Mouse (Mus musculus): ENCODE data around the gene Wiz. TPM values are rescaled to one million over a fixed set of nuclear protein-coding genes. Genes with fewer than 3 reads are reported as not detected.
A peak's percentile ranks its signal among the peaks of the same experiment; 100 is the strongest.

Wiz gene
- polyA plus RNA-seq, 1 experiment from 2014 or later, result 17.5 TPM

DNA sequence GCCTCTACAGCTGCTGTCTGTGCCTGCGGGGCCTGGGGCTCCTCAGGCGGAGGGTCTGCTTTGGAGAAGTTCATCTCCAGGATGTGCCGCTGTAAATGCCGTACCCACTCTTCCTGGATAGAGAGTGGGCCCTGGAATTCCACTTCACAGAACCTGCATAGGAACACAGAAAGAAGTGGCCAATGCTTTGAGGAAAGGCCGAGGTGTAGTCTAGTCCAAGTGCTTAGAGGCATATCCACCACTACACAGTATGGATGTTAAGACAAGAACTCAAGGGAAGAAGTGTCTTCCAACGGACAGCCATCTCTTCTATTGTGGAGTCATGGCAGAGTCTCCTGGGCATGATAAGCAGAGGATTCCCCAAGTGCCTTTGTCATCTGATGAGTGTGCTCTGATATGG, 34.2 kb downstream of the Wiz start:
- Histone ChIP-seq H3K4me2 (ENCODE audit: low read depth, low read length) (no peak overlapping the region), H3K4me3 (ENCODE audit: low read length) (no peak overlapping the region), H3K9me3 (ENCODE audit: control insufficient read depth, low read length) (no peaks in the 10 kb centered on the region), H3K27ac (ENCODE audit: low read length) (no peak overlapping the region), H3K9ac (ENCODE audit: low read depth, low read length) (no peak overlapping the region), H3K4me1 (ENCODE audit: control insufficient read depth, insufficient read depth, low read length) (no peaks in the 10 kb centered on the region), H3K36me3 (ENCODE audit: control insufficient read depth, insufficient read depth, low read length) (peaks cover 29% of the 10 kb centered on the region), H3K27me3 (replicated peaks; ENCODE audit: control insufficient read depth, insufficient read depth, low read length) (no peaks in the 10 kb centered on the region)
- no peak for ATAC-seq
- WGBS, result 92% methylated on average over 6 of the region's 6 CpGs

- H3K27ac ChIP-seq (ENCODE audit: low read length), result no peak overlapping the region
- H3K4me2 ChIP-seq (ENCODE audit: low read depth, low read length), result no peak overlapping the region
- 0 out of 2 replicates have a peak, but pooled peaks cover 3% of the 10 kb centered on the region for H3K4me1 ChIP-seq (ENCODE audit: control insufficient read depth, insufficient read depth, low read length)
- H3K9me3 ChIP-seq (ENCODE audit: control insufficient read depth, low read length), result no peaks in the 10 kb centered on the region
- H3K36me3 ChIP-seq (ENCODE audit: control insufficient read depth, insufficient read depth, low read length), result peaks cover 28% of the 10 kb centered on the region
- H3K27me3 ChIP-seq (replicated peaks; ENCODE audit: control insufficient read depth, insufficient read depth, low read length), result no peaks in the 10 kb centered on the region
- 74% methylated on average over 5 of the region's 5 CpGs for WGBS
- H3K9ac ChIP-seq (ENCODE audit: low read depth, low read length), result no peak overlapping the region
- no peak overlapping the region for H3K4me3 ChIP-seq (ENCODE audit: low read length)
- ATAC-seq, result no peak
These were observed 35.0 kb downstream of the Wiz start for GRCm38 (mm10) chr17:32354211-32354610.

DNA sequence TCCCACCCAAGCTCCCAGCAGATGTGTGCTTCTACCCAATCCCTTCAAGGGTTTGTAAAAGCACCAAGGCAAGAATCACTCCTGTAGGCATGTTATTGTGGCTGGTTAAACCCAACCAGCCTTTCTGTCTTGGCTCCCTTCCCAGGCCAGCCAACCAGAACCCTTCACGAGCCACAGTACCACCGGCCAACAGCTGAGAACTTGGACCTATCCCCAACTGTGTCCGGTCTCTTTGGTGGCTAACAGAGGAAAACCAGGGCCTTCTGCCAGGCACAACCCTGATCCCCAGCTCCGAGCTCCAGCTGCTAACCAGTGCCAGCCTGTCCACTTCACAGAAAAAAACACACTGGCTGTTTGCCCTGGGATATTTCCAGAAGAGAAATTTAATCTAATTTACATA, 35.5 kb downstream of the Wiz start:
- no peak overlapping the region for H3K4me2 ChIP-seq (ENCODE audit: low read depth, low read length)
- no peaks in the 10 kb centered on the region for H3K9me3 ChIP-seq (ENCODE audit: control insufficient read depth, low read length)
- H3K4me3 ChIP-seq (ENCODE audit: low read length), result no peak overlapping the region
- H3K4me1 ChIP-seq (ENCODE audit: control insufficient read depth, insufficient read depth, low read length), result 0 out of 2 replicates have a peak, but pooled peaks cover 5% of the 10 kb centered on the region
- peaks cover 24% of the 10 kb centered on the region for H3K36me3 ChIP-seq (ENCODE audit: control insufficient read depth, insufficient read depth, low read length)
- H3K27ac ChIP-seq (ENCODE audit: low read length), result no peak overlapping the region
- no peaks in the 10 kb centered on the region for H3K27me3 ChIP-seq (replicated peaks; ENCODE audit: control insufficient read depth, insufficient read depth, low read length)
- H3K9ac ChIP-seq (ENCODE audit: low read depth, low read length), result no peak overlapping the region
- 77% methylated on average over 4 of the region's 4 CpGs for WGBS
- ATAC-seq, result no peak

DNA sequence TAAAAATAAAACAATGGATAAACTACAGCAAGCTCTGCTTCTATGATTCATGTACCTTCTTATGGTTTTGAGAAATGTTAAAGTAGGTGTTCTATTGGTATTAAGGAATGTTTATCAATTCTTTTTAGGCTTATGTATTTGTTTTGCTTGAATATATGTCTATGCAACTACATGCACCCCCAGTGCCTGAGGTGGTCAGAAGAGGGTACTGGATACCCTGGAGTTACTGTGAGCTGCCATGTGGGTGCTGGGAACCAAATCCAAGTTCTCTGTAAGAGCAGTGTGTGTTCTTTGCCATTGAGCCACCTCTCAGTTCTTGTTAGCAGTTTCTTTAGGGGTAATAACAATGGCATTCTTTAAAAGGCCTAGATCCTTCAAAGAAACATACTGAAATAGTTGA, 37.5 kb downstream of the Wiz start:
- Histone ChIP-seq H3K4me2 (ENCODE audit: low read depth, low read length) (no peak overlapping the region), H3K36me3 (ENCODE audit: control insufficient read depth, insufficient read depth, low read length) (peaks cover 10% of the 10 kb centered on the region), H3K27ac (ENCODE audit: low read length) (no peak overlapping the region), H3K9ac (ENCODE audit: low read depth, low read length) (no peak overlapping the region), H3K4me3 (ENCODE audit: low read length) (no peak overlapping the region), H3K4me1 (ENCODE audit: control insufficient read depth, insufficient read depth, low read length) (0 out of 2 replicates have a peak, but pooled peaks cover 5% of the 10 kb centered on the region), H3K9me3 (ENCODE audit: control insufficient read depth, low read length) (no peaks in the 10 kb centered on the region), H3K27me3 (replicated peaks; ENCODE audit: control insufficient read depth, insufficient read depth, low read length) (no peaks in the 10 kb centered on the region)
- no peak for ATAC-seq

GRCm38 (mm10) chr17:32351269-32351668, 38.0 kb downstream of the Wiz start:
- Histone ChIP-seq H3K4me1 (ENCODE audit: control insufficient read depth, insufficient read depth, low read length) (0 out of 2 replicates have a peak, but pooled peaks cover 5% of the 10 kb centered on the region), H3K9me3 (ENCODE audit: control insufficient read depth, low read length) (no peaks in the 10 kb centered on the region), H3K27me3 (replicated peaks; ENCODE audit: control insufficient read depth, insufficient read depth, low read length) (no peaks in the 10 kb centered on the region), H3K9ac (ENCODE audit: low read depth, low read length) (no peak overlapping the region), H3K4me2 (ENCODE audit: low read depth, low read length) (peak overlapping the region; percentile 65), H3K27ac (ENCODE audit: low read length) (no peak overlapping the region), H3K36me3 (ENCODE audit: control insufficient read depth, insufficient read depth, low read length) (peaks cover 6% of the 10 kb centered on the region), H3K4me3 (ENCODE audit: low read length) (no peak overlapping the region)
- WGBS, result 65% methylated on average over 3 of the region's 3 CpGs
- ATAC-seq, result no peak

DNA sequence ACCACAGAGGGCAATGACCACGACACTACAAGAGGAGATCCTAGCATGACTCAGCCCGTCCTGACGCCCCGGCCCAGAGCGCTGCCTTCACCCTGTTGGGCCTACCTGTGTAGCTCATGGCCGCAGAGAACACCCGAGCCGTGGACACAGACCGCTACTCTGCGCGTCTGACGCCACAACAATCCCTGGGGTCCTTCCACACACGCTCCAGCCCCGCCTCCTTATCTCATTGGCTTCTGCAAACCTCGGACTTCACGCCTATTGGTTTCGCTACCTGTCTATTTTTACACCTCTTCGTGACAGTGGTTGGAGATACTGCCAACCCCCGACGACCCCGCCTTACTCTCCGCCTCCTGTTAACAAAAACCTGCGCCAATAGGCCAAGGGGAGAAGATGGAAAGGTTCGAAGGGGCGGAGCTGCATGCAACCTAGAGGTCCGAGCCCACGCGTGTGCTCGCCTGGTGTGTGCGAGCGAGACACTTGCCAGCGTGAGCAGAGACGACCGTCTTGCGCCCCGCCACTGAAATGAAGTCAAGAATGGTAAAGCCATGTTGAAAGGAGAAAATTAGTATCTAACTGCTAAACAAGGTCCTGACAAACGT, 38.8 kb downstream of the Wiz start, which contains the start of gene Akap8l:
Akap8l (minus strand) TSS at position 226 of the 602 bp plus-strand sequence.
- Histone ChIP-seq H3K4me3 (ENCODE audit: low read length) (peak within 1 kb of the TSS; percentile 81), H3K4me1 (ENCODE audit: control insufficient read depth, insufficient read depth, low read length) (0 out of 2 replicates have a peak, but pooled peaks cover 5% of the 10 kb centered on the region), H3K27ac (ENCODE audit: low read length) (peak within 1 kb of the TSS; percentile 57)

DNA sequence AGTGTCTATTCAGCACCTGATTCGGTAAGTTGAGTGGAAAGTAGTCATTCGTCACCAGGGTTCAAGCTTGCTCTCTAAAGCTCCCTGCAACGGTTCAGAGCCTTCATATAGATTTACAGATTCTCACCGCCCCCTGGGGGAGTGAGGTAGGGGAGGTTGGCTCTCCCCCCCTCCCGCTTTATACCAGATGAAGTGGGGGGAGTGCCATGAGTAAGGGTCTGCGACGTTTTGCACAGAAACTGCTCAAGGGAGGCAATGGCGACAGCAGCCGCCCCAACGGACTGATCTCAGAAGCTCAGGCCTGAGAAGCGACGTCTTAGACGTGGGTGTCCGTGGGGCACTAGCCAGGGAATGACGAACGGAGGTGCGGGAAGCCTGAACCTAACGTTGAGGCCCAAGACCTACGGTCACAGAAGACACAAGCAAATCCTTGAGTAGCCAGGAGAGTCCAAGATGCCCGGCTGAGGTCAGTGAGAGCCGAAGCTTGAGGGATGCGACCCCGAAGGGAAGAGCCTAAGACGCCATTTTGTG, 39.3 kb downstream of the Wiz start:
- no peaks in the 10 kb centered on the region for H3K27me3 ChIP-seq (replicated peaks; ENCODE audit: control insufficient read depth, insufficient read depth, low read length)
- H3K4me3 ChIP-seq (ENCODE audit: low read length), result peak overlapping the region; percentile 81
- no peaks in the 10 kb centered on the region for H3K9me3 ChIP-seq (ENCODE audit: control insufficient read depth, low read length)
- peak overlapping the region; percentile 87 for H3K4me2 ChIP-seq (ENCODE audit: low read depth, low read length)
- H3K9ac ChIP-seq (ENCODE audit: low read depth, low read length), result peak overlapping the region; percentile 81
- peak overlapping the region; percentile 57 for H3K27ac ChIP-seq (ENCODE audit: low read length)
- WGBS, result under 1% methylated on average over 24 of the region's 24 CpGs
- H3K36me3 ChIP-seq (ENCODE audit: control insufficient read depth, insufficient read depth, low read length), result peaks cover 3% of the 10 kb centered on the region
- 0 out of 2 replicates have a peak, but pooled peaks cover 5% of the 10 kb centered on the region for H3K4me1 ChIP-seq (ENCODE audit: control insufficient read depth, insufficient read depth, low read length)
- ATAC-seq, result peak; percentile 38

More for the DNA sequence above, 38.8 kb downstream of the Wiz start, which contains the start of gene Akap8l:
- ATAC-seq, result peak; percentile 99
- Histone ChIP-seq H3K9me3 (ENCODE audit: control insufficient read depth, low read length) (no peaks in the 10 kb centered on the region), H3K36me3 (ENCODE audit: control insufficient read depth, insufficient read depth, low read length) (peaks cover 3% of the 10 kb centered on the region), H3K4me2 (ENCODE audit: low read depth, low read length) (peak within 1 kb of the TSS; percentile 87), H3K27me3 (replicated peaks; ENCODE audit: control insufficient read depth, insufficient read depth, low read length) (no peaks in the 10 kb centered on the region), H3K9ac (ENCODE audit: low read depth, low read length) (peak within 1 kb of the TSS; percentile 81)
- under 1% methylated on average over 37 of the region's 37 CpGs for WGBS

- Histone ChIP-seq H3K27me3 (replicated peaks; ENCODE audit: control insufficient read depth, insufficient read depth, low read length) (no peaks in the 10 kb centered on the region), H3K9me3 (ENCODE audit: control insufficient read depth, low read length) (no peaks in the 10 kb centered on the region), H3K27ac (ENCODE audit: low read length) (no peak overlapping the region), H3K36me3 (ENCODE audit: control insufficient read depth, insufficient read depth, low read length) (no peaks in the 10 kb centered on the region), H3K4me3 (ENCODE audit: low read length) (peak overlapping the region; percentile 81), H3K9ac (ENCODE audit: low read depth, low read length) (peak overlapping the region; percentile 81; the same call in 1 of the 2 replicates), H3K4me2 (ENCODE audit: low read depth, low read length) (peak overlapping the region; percentile 87), H3K4me1 (ENCODE audit: control insufficient read depth, insufficient read depth, low read length) (0 out of 2 replicates have a peak, but pooled peaks cover 5% of the 10 kb centered on the region)
- WGBS, result 9% methylated on average over 4 of the region's 4 CpGs
- ATAC-seq, result peak; percentile 13
These were observed 40.1 kb downstream of the Wiz start for GRCm38 (mm10) chr17:32349037-32349732.

DNA sequence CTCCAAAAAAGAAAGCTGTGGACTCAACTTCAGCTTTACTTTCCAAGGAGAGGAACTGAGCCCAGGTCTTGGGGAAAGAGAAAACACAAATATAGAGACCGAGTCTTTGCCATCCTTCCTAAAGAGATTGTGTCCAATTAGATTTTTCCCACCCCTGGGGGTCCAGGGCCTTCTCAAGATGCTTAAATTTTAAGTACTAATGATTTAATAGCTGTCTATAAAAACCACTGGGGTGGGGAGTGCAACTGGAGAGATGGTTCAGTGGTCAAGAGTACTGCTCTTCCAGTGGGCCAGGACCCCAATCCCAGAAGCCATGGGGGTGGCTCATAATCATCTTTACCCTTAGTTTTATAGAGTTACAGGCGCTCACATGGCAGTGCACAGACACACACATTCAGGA, 40.8 kb downstream of the Wiz start:
- ATAC-seq, result no peak
- H3K4me2 ChIP-seq (ENCODE audit: low read depth, low read length), result no peak overlapping the region

More for the DNA sequence above, 40.8 kb downstream of the Wiz start:
- Histone ChIP-seq H3K9me3 (ENCODE audit: control insufficient read depth, low read length) (no peaks in the 10 kb centered on the region), H3K36me3 (ENCODE audit: control insufficient read depth, insufficient read depth, low read length) (no peaks in the 10 kb centered on the region), H3K27ac (ENCODE audit: low read length) (no peak overlapping the region), H3K9ac (ENCODE audit: low read depth, low read length) (no peak overlapping the region), H3K4me3 (ENCODE audit: low read length) (no peak overlapping the region), H3K27me3 (replicated peaks; ENCODE audit: control insufficient read depth, insufficient read depth, low read length) (no peaks in the 10 kb centered on the region), H3K4me1 (ENCODE audit: control insufficient read depth, insufficient read depth, low read length) (0 out of 2 replicates have a peak, but pooled peaks cover 5% of the 10 kb centered on the region)
- WGBS, result 95% methylated on average over 2 of the region's 2 CpGs

Measured in intestine, embryonic 16.5 days (tissue).